Mouse (Mus musculus) brain, embryonic 14.5 days (tissue): ENCODE results near the gene Cdk13.

Source experiments
- CTCF ChIP-seq: fragments of 200-500 bp; IDR thresholded peaks from 2 replicates; pipeline ENCODE4 v1.5.1; 2012; ENCODE audit warnings: inconsistent platforms, mild to moderate bottlenecking, moderate library complexity, borderline replicate concordance; ENCODE audit not compliant: insufficient read depth, insufficient read length; ENCODE audit errors: extremely low read depth
- POLR2A ChIP-seq: fragments of 200-500 bp; IDR thresholded peaks from 2 replicates; pipeline ENCODE4 v1.6.1; 2012; ENCODE audit warnings: mild to moderate bottlenecking, inconsistent platforms, borderline replicate concordance; ENCODE audit not compliant: poor library complexity, insufficient read depth, insufficient read length, severe bottlenecking; ENCODE audit errors: extremely low read depth

GRCm38 (mm10) chr13:17705188-17705826, 99.6 kb downstream of the Cdk13 start:
- TF ChIP-seq POLR2A (no peak), CTCF (no peak)
